In genomic region chr11:107365938-107366712, GRCm38 (mm10) we compare ENCODE assay signal across 16 mouse cellular contexts.
DNase-seq lines count a peak whose midpoint lies in the region; ATAC-seq and TF ChIP-seq lines count a peak whose summit lies in the region.
"Had no signal": no experiment of that assay in that cellular context is flagged by ENCODE, and none has a peak within 500 bp of the region (broad histone marks: within the 10 kb centered on the region; RNA-seq: fewer than 3 reads in every experiment).

No protein-coding gene starts in this region.

- H3K9me3 ChIP-seq in heart, embryonic 15.5 days (replicated peaks): no peaks in the 10 kb centered on the region
- H3K9me3 ChIP-seq in lung, embryonic 14.5 days (ENCODE audit: low read depth, low read length): no peaks in the 10 kb centered on the region
- H3K9me3 ChIP-seq in ES-E14 (ENCODE audit: control insufficient read depth, insufficient read depth, low read depth, low read length): no peaks in the 10 kb centered on the region
- H3K9me3 ChIP-seq in intestine, postnatal 0 days (ENCODE audit: control insufficient read depth): no peaks in the 10 kb centered on the region
- H3K9me3 ChIP-seq in forebrain, embryonic 10.5 days: no peaks in the 10 kb centered on the region
- H3K9me3 ChIP-seq: heart, embryonic 12.5 days had no signal

- H3K36me3 ChIP-seq in heart, embryonic 15.5 days: no peaks in the 10 kb centered on the region
- no peaks in the 10 kb centered on the region for H3K36me3 ChIP-seq in lung, embryonic 14.5 days (ENCODE audit: insufficient read depth)
- no peaks in the 10 kb centered on the region for H3K36me3 ChIP-seq in ES-E14 (ENCODE audit: control insufficient read depth, insufficient read depth, low read length, poor library complexity, severe bottlenecking)
- H3K36me3 ChIP-seq in intestine, postnatal 0 days (ENCODE audit: control insufficient read depth, insufficient read depth): no peaks in the 10 kb centered on the region
- H3K36me3 ChIP-seq in forebrain, embryonic 10.5 days (replicated peaks): no peaks in the 10 kb centered on the region
- H3K36me3 ChIP-seq: heart, embryonic 12.5 days had no signal

- in situ Hi-C loops in ES-E14 (cut with MboI; ENCODE audit: low sequenced_read_pairs in 2 of 2, unreplicated experiment in 2 of 2): no loop called here

- peak overlapping the region; percentile 1; the same call in 1 of the 2 replicates for H3K4me2 ChIP-seq in heart, embryonic 15.5 days
- peak overlapping the region; percentile 8; the same call in 1 of the 2 replicates for H3K4me2 ChIP-seq in lung, embryonic 14.5 days
- H3K4me2 ChIP-seq in intestine, postnatal 0 days (replicated peaks; ENCODE audit: low read depth): peak overlapping the region; percentile 35; the same call in 1 of the 2 replicates
- H3K4me2 ChIP-seq: heart, embryonic 12.5 days; hindbrain, embryonic 14.5 days had no signal

- H3K9ac ChIP-seq in heart, embryonic 15.5 days: no peak overlapping the region
- no peak overlapping the region for H3K9ac ChIP-seq in lung, embryonic 14.5 days
- peak overlapping the region; percentile 9; the same call in 1 of the 2 replicates for H3K9ac ChIP-seq in ES-E14 (ENCODE audit: insufficient read depth, low read depth, low read length, poor library complexity, severe bottlenecking)
- no peak overlapping the region for H3K9ac ChIP-seq in intestine, postnatal 0 days (ENCODE audit: low read depth, low read length)
- H3K9ac ChIP-seq: heart, embryonic 12.5 days; hindbrain, embryonic 14.5 days had no signal

- no peak for ATAC-seq in heart, embryonic 15.5 days (replicated peaks; ENCODE audit: insufficient number of reproducible peaks, insufficient read depth, low FRiP score, low read depth)
- no peak for ATAC-seq in lung, embryonic 14.5 days (ENCODE audit: insufficient read depth)
- no peak for ATAC-seq in intestine, postnatal 0 days
- ATAC-seq: forebrain, embryonic 16.5 days had no signal

- 48% methylated on average over 13 of the region's 13 CpGs for WGBS in heart, embryonic 15.5 days
- 49% methylated on average over 13 of the region's 13 CpGs for WGBS in lung, embryonic 14.5 days
- WGBS in intestine, postnatal 0 days: 51% methylated on average over 13 of the region's 13 CpGs
- WGBS in forebrain, embryonic 10.5 days: 83% methylated on average over 13 of the region's 13 CpGs

- DNase-seq in heart, postnatal 36 days: no peak
- DNase-seq in lung, embryonic 14.5 days: no peak
- DNase-seq in lung, adult 18-20 months: no peak
- no peak for DNase-seq in ES-E14 (ENCODE audit: low read depth, low spot score)
- DNase-seq in forebrain, embryonic 10.5 days (ENCODE audit: extremely low spot score, low spot score): no peak
- DNase-seq: adrenal gland, postnatal 10 days; cerebellum, adult 11-12 months; cerebellum, postnatal 36 days; kidney, adult 18-20 months; lung, postnatal 10 days; right cerebral cortex, adult 18-20 months had no signal

- H3K4me1 ChIP-seq in heart, embryonic 15.5 days (replicated peaks): peaks cover 13% of the 10 kb centered on the region
- H3K4me1 ChIP-seq in lung, embryonic 14.5 days (ENCODE audit: insufficient read depth): no peaks in the 10 kb centered on the region
- H3K4me1 ChIP-seq in ES-E14 (ENCODE audit: control insufficient read depth in 2 of 2, insufficient read depth in 2 of 2, low read length in 2 of 2, poor library complexity in 1 of 2): peaks cover 8 to 25% of the 10 kb centered on the region in 2 experiments
- H3K4me1 ChIP-seq in intestine, postnatal 0 days (replicated peaks; ENCODE audit: control insufficient read depth, insufficient read depth, low read length): no peaks in the 10 kb centered on the region; the same call in 1 of the 2 replicates
- peaks cover 15% of the 10 kb centered on the region for H3K4me1 ChIP-seq in forebrain, embryonic 10.5 days

- no peaks in the 10 kb centered on the region for H3K27me3 ChIP-seq in heart, embryonic 15.5 days
- H3K27me3 ChIP-seq in lung, embryonic 14.5 days (ENCODE audit: insufficient read depth, low read length): no peaks in the 10 kb centered on the region
- no peaks in the 10 kb centered on the region for H3K27me3 ChIP-seq in intestine, postnatal 0 days (replicated peaks; ENCODE audit: control insufficient read depth, insufficient read depth, low read length)
- H3K27me3 ChIP-seq in forebrain, embryonic 10.5 days (ENCODE audit: poor library complexity, severe bottlenecking): no peaks in the 10 kb centered on the region
- H3K27me3 ChIP-seq: heart, embryonic 12.5 days had no signal

- intact Hi-C loops in heart, postnatal 36 days (cut with DNase I): no loop called here

- H3K27ac ChIP-seq in heart, embryonic 15.5 days: no peak overlapping the region
- H3K27ac ChIP-seq in lung, embryonic 14.5 days (ENCODE audit: low read depth): no peak overlapping the region
- H3K27ac ChIP-seq in ES-E14 (ENCODE audit: insufficient read depth, low read depth, low read length, poor library complexity, severe bottlenecking): peak overlapping the region; percentile 79
- no peak overlapping the region for H3K27ac ChIP-seq in intestine, postnatal 0 days (ENCODE audit: low read depth, low read length)
- no peak overlapping the region for H3K27ac ChIP-seq in forebrain, embryonic 10.5 days
- H3K27ac ChIP-seq: hindbrain, embryonic 14.5 days had no signal

- TF ChIP-seq CTCF in lung, embryonic 14.5 days (IDR thresholded peaks at IDR 0.05; ENCODE audit: low read depth): no peak
- TF ChIP-seq CTCF in intestine, postnatal 0 days (IDR thresholded peaks at IDR 0.05; ENCODE audit: low read depth): no peak

- H3K4me3 ChIP-seq in heart, embryonic 15.5 days: no peak overlapping the region
- H3K4me3 ChIP-seq in lung, embryonic 14.5 days (ENCODE audit: low read depth, low read length): no peak overlapping the region
- H3K4me3 ChIP-seq in ES-E14 (ENCODE audit: insufficient read depth in 1 of 2, low read depth in 1 of 2, low read length in 2 of 2, poor library complexity in 1 of 2, severe bottlenecking in 1 of 2): peak overlapping the region; percentile 13 to 18; a peak in 3 of 4 replicates
- no peak overlapping the region for H3K4me3 ChIP-seq in intestine, postnatal 0 days (ENCODE audit: low read depth, low read length)
- H3K4me3 ChIP-seq in forebrain, embryonic 10.5 days: no peak overlapping the region
- H3K4me3 ChIP-seq: heart, embryonic 12.5 days had no signal

TF ChIP-seq in ES-E14, 5 proteins besides CTCF, POLR2A, EP300 and RAD21:
- TF ChIP-seq ZC3H11A (IDR thresholded peaks at IDR 0.05; ENCODE audit: borderline replicate concordance, low read depth, low read length) (no peak), CHD2 (IDR thresholded peaks at IDR 0.05; ENCODE audit: low read depth, low read length) (no peak), ZNF384 (IDR thresholded peaks at IDR 0.05; ENCODE audit: low read depth, low read length) (no peak), MAFK (IDR thresholded peaks at IDR 0.05; ENCODE audit: insufficient read depth, low read depth, low read length) (no peak)

Comparison
In these comparisons a context has a peak if more than half of its experiments do, and no peak if none do; other contexts are left out.
1. H3K4me3 ChIP-seq: peak in ES-E14 (2 of 2); none in heart, embryonic 15.5 days (single experiment), lung, embryonic 14.5 days (single experiment), intestine, postnatal 0 days (single experiment) and forebrain, embryonic 10.5 days (single experiment).
2. Peak in every context shown above with its lines, with median percentiles within 50 percentile points of each other: H3K4me2 ChIP-seq.